Mouse (Mus musculus): ENCODE results near the gene Dnajc19.
"Not testable (repeated sequence)": the region's sequence is repeated elsewhere in the genome, so short reads cannot be mapped to it uniquely, and the experiment has no call there.

Dnajc19 gene

DNA sequence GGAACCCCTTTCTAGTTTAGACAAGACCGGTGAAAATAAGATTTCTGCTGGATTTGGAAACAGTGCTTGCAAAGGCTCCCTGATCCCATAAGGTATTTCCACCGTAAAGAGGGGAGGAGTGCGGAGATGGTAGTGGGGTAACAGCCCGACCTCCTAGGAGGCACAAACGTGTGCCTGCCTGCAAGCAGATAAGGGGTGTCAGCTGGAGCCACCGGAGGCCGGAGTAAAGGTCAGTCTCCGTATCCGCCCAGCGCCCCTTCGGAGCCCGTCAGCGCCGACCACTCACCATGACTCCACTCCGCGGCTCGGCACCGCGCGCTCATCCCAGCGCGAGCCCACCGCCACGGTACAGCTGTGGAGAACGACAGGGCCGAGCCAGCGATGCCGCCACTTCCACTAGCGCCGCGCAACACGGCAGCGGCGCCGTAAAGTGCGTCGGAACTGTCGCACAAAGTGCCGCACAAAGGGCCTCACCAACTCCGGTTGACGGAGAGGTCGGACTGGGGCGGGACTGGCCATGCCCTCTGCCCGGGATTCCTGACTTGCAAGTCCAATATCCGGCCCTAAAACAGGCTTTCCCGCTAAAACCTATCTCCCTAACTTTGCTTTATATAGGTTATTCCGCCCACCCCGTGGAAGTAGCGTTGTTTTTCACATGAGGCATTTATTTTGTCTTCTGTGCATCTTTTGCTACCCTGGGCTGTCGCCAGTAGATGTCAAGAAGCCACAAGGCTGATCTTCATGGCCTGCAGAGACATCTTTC is at the start of gene Dnajc19:
Gene Dnajc19, minus strand, starts transcription at position 422 of the 763 bp plus-strand sequence.
- DNase-seq, result peak; percentile 93 to 96

GRCm38 (mm10) chr3:34129957-34130356 is 48.8 kb upstream of the Dnajc19 start:
- DNase-seq, result no peak

DNA sequence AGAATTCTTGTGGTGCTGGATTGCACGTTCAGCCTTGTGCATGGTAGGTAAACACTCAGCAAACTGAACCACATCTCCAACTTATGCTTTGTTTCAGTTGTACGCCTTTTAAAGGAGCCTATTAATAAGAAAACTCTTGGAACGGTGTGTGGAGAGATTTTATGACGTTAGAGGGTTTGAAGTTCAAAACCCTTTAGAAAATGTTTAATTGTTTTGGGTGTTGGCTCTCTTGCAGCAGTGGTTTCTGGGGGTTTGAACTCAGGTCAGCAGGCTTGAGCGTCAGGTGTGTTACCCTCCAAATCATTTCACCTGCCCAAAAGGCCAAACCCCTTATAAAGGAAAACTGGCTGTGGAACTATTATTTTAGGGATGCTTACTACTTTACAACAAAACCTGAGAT is 40.2 kb upstream of the Dnajc19 start:
- DNase-seq, result no peak

DNA sequence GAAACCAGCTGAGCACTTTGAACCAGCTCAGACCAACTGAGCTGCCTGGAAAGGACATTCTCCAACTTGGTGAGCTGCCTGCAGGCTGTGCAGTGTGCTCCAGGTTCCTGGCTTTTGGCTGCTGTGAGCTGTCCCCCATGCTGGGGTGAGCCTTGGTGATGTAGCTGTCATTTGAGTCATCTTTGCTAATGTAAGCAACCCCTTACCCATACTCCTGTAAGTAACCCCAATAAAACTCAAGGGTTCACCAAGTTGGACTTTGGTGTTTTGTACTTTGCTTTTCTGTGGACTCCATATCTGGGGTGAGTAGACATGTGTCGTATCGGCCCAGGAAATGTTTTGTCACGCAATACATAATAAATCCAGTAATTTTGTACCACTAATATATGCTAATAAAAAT is 39.7 kb upstream of the Dnajc19 start:
- DNase-seq, result no peak

DNA sequence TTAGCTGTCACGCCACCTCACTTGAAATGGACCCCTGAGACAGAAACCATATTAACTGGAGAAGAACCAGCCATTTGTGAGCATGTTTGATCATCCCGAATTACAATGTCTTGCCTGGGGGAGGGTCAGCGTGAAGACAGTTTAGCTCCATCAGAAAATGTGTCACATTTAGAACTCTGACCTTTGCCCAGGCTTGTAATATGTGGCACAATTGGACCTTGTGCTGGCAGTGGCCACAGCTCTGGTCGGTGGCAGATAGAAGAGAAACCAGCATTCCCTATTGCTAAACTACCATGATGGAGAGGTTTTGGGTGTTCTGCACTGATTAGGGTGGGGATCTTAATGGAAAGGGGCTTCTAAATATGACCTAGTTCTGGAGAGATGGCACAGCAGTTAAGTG is 38.7 kb upstream of the Dnajc19 start:
- DNase-seq, result no peak

DNA sequence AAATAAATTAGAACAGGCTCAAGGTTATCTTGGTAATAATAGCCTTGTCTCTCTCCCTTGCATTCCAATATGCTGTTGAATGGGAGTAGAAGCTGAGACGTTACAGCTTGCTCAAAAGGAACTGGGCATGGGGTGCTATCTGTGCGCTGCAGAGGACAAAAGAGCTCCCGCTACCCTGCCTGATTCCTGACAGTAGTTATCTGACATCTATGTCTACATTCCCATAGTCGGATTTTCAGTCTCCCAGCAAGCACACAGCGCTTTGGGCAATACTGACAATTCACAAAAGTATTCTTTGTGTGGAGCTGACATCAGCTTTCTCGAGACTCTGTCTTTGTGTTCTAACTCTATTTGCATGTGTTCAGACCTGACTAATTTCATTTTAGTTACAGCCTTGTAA is 34.7 kb upstream of the Dnajc19 start:
- no peak for DNase-seq

DNA sequence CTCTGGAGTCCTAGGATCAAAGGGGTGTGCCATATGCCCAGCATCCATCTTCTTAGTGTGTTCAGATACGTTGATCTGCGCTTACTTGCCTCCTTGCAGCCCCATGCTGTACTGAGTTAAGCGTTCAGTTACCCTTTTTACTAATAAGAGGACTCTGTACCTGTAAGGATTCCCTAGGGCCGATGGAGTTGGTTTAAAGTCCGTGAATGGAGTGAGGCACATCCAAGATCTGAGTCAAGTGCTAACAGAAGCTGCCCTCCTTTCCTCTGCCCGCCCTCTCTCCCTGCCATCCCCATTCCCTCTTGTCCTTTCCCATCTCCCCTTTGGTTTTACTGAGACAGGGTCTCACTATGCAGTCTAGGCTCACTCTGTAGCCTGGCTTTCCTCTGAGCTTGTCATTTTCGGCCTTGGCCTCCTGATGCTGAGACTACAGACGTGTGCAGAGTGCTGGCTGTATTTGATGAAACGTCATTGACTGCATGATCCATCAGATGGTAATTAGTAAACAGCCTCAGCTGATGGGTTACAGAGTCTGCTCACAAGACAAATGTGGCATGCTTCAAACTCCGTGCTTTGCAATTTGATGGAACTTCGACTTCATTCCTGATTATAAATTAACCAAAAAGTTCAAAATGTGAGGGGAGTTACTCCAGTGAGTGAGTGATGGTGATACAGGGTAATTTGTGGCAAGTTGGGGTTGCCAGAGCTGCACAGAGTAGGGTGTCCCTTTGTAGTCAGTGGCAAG is 31.0 kb upstream of the Dnajc19 start:
- no peak for DNase-seq

DNA sequence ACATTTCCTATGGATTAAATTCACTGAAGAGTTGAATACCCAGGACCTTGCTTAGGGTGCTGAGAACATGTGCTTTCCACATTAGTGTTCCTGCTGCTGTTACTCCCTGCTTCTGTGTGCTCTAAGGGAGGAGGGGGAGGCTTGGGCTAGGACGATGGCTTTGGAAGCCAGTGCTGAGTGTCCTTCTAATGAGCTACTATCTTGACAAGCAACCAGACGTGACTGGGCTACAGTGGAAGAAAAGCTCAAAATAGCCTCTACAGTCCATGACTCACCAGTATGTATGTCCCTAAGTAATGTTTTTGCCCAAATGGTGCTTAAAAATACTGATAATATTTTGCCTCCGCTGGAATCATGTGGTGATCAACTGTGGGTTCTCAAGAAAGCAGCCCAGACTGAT is 26.5 kb upstream of the Dnajc19 start:
- no peak for DNase-seq

GRCm38 (mm10) chr3:34106421-34106820 is 25.3 kb upstream of the Dnajc19 start:
- DNase-seq, result no peak

DNA sequence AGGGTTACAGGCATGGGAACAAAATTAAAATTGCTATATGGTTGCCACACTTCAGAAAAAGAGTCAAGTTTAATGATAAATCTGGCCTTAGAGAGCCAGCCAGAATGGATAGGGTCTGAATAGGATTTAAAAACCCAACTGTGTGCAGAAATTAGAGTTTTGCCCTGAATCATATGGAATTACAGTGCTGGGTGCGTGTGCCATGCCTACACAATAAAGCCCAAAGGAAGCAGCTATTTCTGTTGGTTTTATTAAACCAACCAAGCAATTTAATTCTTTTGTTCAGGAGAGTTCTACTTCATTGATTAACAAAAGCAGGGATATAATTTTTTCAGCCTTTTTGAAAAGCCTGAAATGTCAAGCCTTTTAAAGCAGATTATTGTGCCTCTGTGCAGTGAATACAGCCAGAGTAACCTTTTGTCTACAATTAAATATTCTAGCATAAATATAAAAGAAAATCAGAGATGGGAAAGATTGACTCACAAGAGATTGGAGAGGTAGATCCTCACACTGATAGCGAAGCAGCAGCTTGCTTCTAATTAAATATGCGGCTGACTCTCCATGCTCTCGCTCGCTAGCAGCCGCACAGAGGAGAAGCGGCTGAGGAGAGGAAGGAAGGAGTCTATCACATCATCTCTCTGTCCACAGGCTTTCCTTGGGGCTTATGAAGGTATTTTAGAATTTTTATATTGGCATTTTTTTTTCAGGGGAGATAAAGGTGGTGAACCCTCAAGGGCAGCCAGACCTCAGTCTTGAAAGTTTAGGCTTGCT is 23.0 kb upstream of the Dnajc19 start:
- DNase-seq, result peak in 1 of 2 experiments; percentile 15

GRCm38 (mm10) chr3:34102891-34103290 is 21.8 kb upstream of the Dnajc19 start:
- DNase-seq, result no peak

DNA sequence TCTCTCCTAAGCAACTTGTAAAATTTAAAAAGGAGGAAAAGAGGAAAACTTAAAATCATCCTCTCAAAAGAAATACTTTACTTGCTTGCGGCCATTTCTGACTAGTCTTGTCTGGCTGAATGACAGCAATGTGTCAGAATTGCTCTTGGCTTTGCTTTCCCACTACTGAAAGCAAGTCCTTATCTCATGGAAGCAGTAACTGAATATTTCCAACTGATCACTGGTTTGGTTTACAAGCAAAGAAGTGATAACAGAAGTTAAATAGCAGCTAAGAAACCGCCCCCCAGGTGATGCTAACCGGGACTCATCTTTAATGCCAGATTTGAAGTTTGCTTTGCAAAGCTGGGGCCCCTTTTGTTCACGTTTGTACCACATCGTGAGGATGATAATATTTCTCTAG is 2.5 kb upstream of the Dnajc19 start:
- DNase-seq, result no peak

DNA sequence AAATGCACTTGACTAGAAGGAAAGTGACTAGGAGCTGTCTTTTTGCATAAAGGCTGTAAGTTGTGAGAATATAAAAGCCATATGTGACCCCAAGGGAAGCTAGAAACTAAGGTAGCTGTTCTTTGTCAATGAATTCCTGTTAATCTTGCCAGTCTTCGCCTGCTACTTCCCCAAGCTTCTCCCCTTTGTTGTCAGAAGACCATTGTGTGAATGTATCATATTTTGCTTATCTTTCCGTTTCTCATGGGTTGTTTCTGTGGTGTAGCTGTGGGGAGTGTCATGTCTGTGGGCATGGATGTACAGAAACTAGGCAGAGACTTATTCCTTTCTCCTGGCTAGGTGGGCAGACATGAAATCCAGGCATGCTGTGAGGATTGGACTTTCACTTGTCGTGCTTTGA is 808 bp upstream of the Dnajc19 start:
- DNase-seq, result no peak

DNA sequence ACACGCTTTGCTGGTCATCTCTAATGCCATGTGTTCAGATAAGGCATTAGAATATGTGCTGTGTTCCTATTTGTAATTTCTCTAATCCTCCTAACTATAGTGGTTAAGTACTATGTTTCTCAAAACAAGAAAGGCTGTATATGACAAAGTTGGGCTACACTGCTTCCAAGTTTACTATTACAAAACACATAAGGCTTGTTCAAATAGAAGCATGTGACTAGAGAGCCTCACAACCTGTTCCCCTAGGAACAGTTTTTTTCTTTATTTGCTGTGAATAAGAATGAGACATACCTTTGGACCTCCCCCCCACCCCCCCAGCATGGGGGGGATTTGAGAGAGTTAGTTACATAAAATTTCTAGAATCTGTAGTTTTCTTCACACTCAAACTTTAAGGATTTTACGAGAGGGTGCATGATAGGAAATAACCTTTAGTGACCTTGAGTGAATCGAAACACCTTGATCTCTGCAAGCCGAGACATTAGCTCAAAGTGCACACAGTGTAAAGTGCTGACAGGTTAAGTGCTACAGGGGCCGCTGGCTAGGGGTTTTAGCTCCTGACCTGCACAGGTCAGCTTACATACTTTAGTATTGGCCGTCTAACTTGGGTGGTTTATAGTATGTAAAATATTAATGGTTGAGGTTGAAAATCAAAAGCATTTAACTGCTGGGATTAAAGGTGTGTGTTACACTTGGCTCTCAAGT is 4.9 kb downstream of the Dnajc19 start:
- DNase-seq, result no peak

- no peak for DNase-seq
Measured at GRCm38 (mm10) chr3:34072726-34073125, 8.4 kb downstream of the Dnajc19 start.

- not testable (repeated sequence) for DNase-seq
Measured at GRCm38 (mm10) chr3:34068943-34069342, 12.2 kb downstream of the Dnajc19 start.

DNA sequence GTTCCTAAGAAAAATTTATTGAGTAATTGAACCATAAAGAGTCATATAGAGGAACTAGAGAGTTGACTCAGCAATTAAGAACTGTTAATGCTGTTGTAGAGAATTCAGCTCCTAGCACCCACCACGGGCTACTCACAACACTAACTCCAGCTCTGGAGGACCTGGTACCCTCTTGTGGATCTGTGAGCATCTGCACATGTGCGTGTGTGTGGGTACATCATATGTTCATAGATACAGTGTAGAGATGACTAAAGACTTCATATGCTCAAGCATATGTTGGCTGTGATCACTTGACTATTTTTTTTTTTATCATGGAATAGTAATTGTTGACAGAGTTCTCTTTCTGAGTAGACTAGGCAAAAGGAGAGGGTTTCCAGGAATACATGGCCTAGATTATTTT is 18.8 kb downstream of the Dnajc19 start:
- no peak for DNase-seq

DNA sequence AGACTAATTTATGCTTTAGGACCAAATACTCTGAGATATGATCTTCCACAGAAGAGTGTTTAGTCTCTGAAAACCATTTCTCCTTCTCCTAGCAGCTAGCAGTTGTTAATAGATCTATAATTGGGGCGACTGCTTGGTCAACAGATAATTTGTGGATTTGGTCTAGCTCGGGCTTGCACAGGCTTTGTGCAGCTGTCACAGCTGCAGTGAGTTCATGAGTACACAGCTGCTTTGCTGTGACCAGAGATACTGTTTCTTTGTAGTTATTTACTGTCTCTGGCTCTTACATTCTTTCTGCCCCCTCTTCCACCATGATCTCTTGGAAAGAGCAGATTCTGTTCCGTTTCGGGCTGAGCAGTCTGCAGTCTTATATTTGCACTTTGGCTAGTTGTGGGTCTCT is 39.1 kb downstream of the Dnajc19 start:
- DNase-seq, result no peak

DNA sequence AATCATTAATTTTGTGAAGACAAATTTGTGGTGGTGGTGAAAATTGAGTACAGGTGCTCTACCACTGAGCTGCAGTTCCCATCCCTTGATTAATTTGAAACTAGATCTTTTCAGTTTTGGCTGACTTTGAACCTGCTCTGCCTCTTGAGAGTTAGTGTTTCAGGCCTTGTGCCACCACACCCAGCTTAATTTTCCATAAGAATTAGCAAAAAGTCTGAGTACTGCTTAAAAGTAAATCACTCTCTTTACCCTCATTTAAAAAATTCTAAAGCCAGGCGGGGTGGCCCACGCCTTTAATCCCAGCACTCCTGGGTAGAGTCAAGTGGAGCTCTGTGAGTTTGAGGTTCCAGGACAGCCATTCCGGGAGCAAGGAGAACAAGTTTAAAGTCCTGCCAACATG is 45.4 kb downstream of the Dnajc19 start:
- DNase-seq, result no peak

DNA sequence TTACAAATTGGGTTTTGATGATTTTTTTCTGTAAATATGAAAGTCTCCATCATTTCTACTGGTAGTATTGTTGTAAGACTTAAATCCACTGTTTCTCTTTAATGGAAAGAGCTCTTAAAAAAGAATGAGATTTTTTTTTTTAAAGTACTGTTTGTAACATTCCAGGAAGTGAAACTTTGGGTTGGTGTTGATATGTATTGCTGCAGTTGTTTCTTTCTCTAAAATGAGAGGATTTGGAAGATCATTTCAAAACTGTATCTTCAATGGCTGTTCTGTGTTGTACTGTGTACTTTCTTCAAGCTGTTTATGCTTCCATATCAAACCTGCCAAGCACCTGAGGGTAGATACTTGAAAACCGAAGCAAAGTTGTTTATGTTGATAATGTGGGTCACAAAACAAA is 46.3 kb downstream of the Dnajc19 start:
- DNase-seq, result no peak

GRCm38 (mm10) chr3:34033720-34034364 is 47.3 kb downstream of the Dnajc19 start:
- DNase-seq, result no peak

DNA sequence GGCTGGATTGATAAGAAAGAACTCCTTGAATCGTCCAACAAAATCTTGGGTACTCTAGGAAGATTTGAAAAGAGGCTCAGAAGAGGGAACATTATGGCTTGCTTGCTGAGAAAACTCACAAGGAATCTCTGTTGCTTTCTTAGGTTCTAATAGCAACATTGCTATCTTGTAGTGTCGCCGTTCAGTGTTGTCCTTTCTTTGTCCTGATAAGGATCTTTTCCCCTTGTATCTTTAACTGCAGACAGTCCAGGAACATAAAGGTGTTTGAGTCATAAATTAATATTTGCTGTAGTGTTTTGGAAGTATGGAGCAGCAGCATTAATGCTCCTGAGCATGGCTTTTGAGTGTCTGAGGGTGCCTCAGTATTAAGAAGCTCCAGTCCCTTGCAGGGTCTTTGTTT is 50.5 kb downstream of the Dnajc19 start:
- DNase-seq, result no peak
